Mouse (Mus musculus): ENCODE measurements around the gene Prss8. TPM values are rescaled to one million over a fixed set of nuclear protein-coding genes. Genes with fewer than 3 reads are reported as not detected.

Gene Prss8
- polyA plus RNA-seq, 1 experiment from 2014 or later: 0.20 TPM

DNA sequence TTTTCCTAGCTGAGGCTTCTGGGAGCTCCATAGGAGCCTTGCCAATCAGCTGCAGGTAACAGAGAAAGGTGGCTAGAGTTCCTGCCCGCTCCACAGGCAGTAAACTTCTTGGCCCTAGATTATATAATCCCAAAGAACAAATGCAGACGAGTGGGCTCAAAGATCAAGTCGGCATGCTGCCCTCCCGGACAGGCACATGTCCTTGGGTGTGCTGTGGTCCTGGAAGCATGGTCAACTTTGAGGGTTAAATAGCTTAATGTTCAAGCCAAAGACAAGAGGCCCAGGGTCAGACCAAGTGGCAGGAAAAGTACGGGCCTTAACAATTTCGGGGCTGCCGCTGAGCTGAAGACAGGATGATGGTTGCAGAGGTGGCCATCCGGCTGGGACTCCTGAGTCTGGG is 3.8 kb downstream of the Prss8 start:
- Histone ChIP-seq H3K4me3 (replicated peaks) (no peak overlapping the region), H3K27ac (no peak overlapping the region), H3K27me3 (peaks cover 30% of the 10 kb centered on the region), H3K4me2 (replicated peaks) (no peak overlapping the region), H3K36me3 (peaks cover 57% of the 10 kb centered on the region), H3K4me1 (replicated peaks) (no peaks in the 10 kb centered on the region), H3K9ac (replicated peaks) (no peak overlapping the region), H3K9me3 (no peaks in the 10 kb centered on the region)
- ATAC-seq: no peak
- 88% methylated on average over 8 of the region's 8 CpGs for WGBS

DNA sequence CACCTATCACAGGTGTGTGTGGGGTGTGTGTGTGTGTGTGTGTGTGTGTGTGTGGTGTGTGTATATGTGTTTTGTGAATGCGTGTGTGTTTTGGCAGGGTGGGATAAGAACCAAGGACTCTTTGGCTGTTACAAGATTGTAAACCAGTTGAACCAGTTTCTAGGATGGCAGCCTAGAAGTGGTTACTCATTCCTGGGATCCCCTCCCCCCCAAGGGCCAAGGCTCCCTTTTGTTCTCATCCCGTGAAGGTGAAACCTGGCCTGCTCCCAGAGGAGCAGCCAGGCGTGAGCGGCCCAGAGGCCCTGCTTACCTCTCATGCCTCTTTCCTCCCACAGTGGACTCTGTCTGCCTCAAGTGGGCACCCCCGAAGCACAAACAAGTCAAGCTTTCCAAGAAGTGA is 4.7 kb downstream of the Prss8 start:
- no peak overlapping the region for H3K4me2 ChIP-seq (replicated peaks)
- WGBS: 66% methylated on average over 5 of the region's 5 CpGs
- no peak overlapping the region for H3K4me3 ChIP-seq (replicated peaks)
- no peaks in the 10 kb centered on the region for H3K4me1 ChIP-seq (replicated peaks)
- H3K27me3 ChIP-seq: peaks cover 25% of the 10 kb centered on the region
- no peak overlapping the region for H3K27ac ChIP-seq
- ATAC-seq: no peak
- H3K9me3 ChIP-seq: no peaks in the 10 kb centered on the region
- H3K36me3 ChIP-seq: peaks cover 62% of the 10 kb centered on the region
- no peak overlapping the region for H3K9ac ChIP-seq (replicated peaks)

DNA sequence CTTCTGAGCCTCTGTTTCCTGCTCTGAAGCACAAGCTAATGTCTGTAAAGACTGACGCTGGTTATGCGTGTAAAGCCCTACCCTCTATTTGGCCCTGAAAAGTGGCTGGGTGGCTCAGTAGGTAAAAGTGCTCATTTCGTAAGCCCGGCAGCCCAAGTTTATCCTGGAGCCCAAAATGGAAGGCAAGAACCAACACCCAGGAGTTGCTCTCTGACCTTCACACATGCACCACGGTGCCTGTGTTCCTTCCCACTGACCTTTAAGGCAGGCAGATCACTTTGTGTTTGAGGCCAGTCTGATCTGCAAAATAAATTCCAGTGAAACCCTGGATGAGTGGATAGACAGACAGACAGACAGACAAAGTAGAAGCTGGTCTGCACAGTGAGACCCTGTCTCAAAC is 6.2 kb downstream of the Prss8 start:
- Histone ChIP-seq H3K4me2 (replicated peaks) (no peak overlapping the region), H3K4me3 (replicated peaks) (no peak overlapping the region), H3K27me3 (peaks cover 11% of the 10 kb centered on the region), H3K4me1 (replicated peaks) (no peaks in the 10 kb centered on the region), H3K9me3 (no peaks in the 10 kb centered on the region), H3K27ac (no peak overlapping the region), H3K9ac (replicated peaks) (no peak overlapping the region), H3K36me3 (peaks cover 76% of the 10 kb centered on the region)
- 92% methylated on average over 5 of the region's 5 CpGs for WGBS
- ATAC-seq: no peak

GRCm38 (mm10) chr7:127922451-127923275 is 7.2 kb downstream of the Prss8 start:
- Histone ChIP-seq H3K27ac (no peak overlapping the region), H3K27me3 (peaks cover under 1% of the 10 kb centered on the region), H3K4me2 (replicated peaks) (no peak overlapping the region), H3K4me1 (replicated peaks) (no peaks in the 10 kb centered on the region), H3K4me3 (replicated peaks) (no peak overlapping the region), H3K9me3 (no peaks in the 10 kb centered on the region), H3K36me3 (peaks cover 82% of the 10 kb centered on the region), H3K9ac (replicated peaks) (no peak overlapping the region)
- 87% methylated on average over 6 of the region's 6 CpGs for WGBS
- no peak for ATAC-seq

- Histone ChIP-seq H3K9ac (replicated peaks) (no peak overlapping the region), H3K27me3 (no peaks in the 10 kb centered on the region), H3K4me3 (replicated peaks) (no peak overlapping the region), H3K9me3 (no peaks in the 10 kb centered on the region), H3K4me2 (replicated peaks) (no peak overlapping the region), H3K4me1 (replicated peaks) (no peaks in the 10 kb centered on the region), H3K36me3 (peaks cover 82% of the 10 kb centered on the region), H3K27ac (no peak overlapping the region)
- WGBS: 63% methylated on average over 8 of the region's 8 CpGs
- no peak for ATAC-seq
Measured at GRCm38 (mm10) chr7:127921516-127921915, 8.4 kb downstream of the Prss8 start.

DNA sequence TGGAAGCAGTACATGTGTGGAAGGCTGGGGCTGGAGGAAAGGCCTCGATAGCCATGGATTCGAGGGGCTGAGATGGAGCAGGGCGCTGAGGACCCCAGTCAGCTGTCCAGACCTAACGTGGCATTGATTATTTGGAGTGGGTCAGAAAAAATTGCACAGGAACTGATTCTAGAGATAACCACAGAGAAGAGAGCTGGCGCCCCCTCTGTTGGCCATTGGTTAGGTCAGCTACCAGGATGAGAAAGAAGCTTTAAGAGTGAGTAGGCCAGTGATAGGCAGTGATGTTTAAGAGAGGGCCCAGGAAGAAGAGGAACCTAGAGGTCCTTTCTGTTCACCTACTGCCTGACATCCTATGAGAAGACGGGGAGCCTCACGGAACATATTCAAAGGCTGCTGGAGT is 10.6 kb downstream of the Prss8 start:
- no peaks in the 10 kb centered on the region for H3K9me3 ChIP-seq
- no peak overlapping the region for H3K4me3 ChIP-seq (replicated peaks)
- H3K27ac ChIP-seq: no peak overlapping the region
- no peak for ATAC-seq
- H3K9ac ChIP-seq (replicated peaks): no peak overlapping the region
- no peak overlapping the region for H3K4me2 ChIP-seq (replicated peaks)
- H3K4me1 ChIP-seq (replicated peaks): no peaks in the 10 kb centered on the region
- peaks cover 77% of the 10 kb centered on the region for H3K36me3 ChIP-seq
- 85% methylated on average over 7 of the region's 7 CpGs for WGBS
- H3K27me3 ChIP-seq: no peaks in the 10 kb centered on the region

DNA sequence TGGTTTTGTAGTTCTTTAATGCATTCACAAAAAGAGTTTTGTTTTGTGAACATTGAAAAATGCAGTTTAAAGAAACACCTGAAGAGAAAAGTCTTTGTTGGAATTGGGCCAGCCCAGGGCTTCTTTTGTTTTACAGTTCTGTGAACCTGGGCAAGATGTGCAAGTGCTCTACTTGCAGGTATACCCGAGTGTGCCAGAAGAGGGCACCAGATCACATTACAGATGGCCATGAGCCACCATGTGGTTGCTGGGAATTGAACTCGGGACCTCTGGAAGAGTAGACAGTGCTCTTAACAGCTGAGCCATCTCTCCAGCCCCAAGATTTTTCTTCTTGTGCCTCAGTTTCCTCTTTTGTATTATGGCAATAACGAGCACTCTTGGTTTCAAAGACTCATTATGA is 11.7 kb downstream of the Prss8 start:
- peaks cover 3% of the 10 kb centered on the region for H3K4me1 ChIP-seq (replicated peaks)
- H3K36me3 ChIP-seq: peaks cover 66% of the 10 kb centered on the region
- no peaks in the 10 kb centered on the region for H3K9me3 ChIP-seq
- no peak overlapping the region for H3K9ac ChIP-seq (replicated peaks)
- no peak for ATAC-seq
- H3K4me3 ChIP-seq (replicated peaks): no peak overlapping the region
- no peaks in the 10 kb centered on the region for H3K27me3 ChIP-seq
- H3K4me2 ChIP-seq (replicated peaks): no peak overlapping the region
- no peak overlapping the region for H3K27ac ChIP-seq
- WGBS: 55% methylated on average over 3 of the region's 3 CpGs

DNA sequence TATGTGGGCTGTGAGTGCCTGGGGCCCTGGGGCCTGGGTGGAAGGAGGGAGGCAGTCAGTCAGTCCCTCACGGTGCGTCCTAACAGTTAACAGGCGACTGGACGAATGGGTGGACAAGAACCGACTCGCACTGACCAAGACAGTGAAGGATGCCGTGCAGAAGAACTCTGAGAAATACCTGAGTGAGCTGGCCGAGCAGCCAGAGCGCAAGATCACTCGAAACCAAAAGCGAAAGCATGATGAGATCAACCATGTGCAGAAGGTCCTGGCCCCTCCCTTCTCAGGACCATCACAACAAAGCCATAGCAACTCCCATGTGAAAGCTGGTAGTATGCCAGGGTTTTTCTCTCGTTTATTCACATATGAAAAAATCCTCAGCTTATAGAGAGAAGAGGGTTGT is 14.6 kb downstream of the Prss8 start:
- Histone ChIP-seq H3K27ac (no peak overlapping the region), H3K4me3 (replicated peaks) (no peak overlapping the region), H3K27me3 (no peaks in the 10 kb centered on the region), H3K9ac (replicated peaks) (no peak overlapping the region), H3K36me3 (peaks cover 47% of the 10 kb centered on the region), H3K4me2 (replicated peaks) (no peak overlapping the region), H3K4me1 (replicated peaks) (peaks cover 13% of the 10 kb centered on the region), H3K9me3 (no peaks in the 10 kb centered on the region)
- WGBS: 92% methylated on average over 12 of the region's 12 CpGs
- ATAC-seq: no peak

- peak overlapping the region; percentile 77 for H3K4me2 ChIP-seq (replicated peaks)
- H3K9me3 ChIP-seq: no peaks in the 10 kb centered on the region
- no peaks in the 10 kb centered on the region for H3K27me3 ChIP-seq
- H3K27ac ChIP-seq: peak overlapping the region; percentile 84; the same call in 1 of the 2 replicates
- no peak for ATAC-seq
- peaks cover 13% of the 10 kb centered on the region for H3K4me1 ChIP-seq (replicated peaks)
- WGBS: 33% methylated on average over 4 of the region's 4 CpGs
- H3K4me3 ChIP-seq (replicated peaks): peak overlapping the region; percentile 87
- peak overlapping the region; percentile 78 for H3K9ac ChIP-seq (replicated peaks)
- H3K36me3 ChIP-seq: peaks cover 48% of the 10 kb centered on the region
Measured at GRCm38 (mm10) chr7:127912938-127913337, 17.0 kb downstream of the Prss8 start.

- ATAC-seq: peak; percentile 96
- Histone ChIP-seq H3K4me1 (replicated peaks) (peaks cover 13% of the 10 kb centered on the region), H3K9me3 (no peaks in the 10 kb centered on the region), H3K36me3 (peaks cover 50% of the 10 kb centered on the region), H3K4me3 (replicated peaks) (peak within 1 kb of the TSS; percentile 87), H3K27ac (peak within 1 kb of the TSS; percentile 84), H3K4me2 (replicated peaks) (peak within 1 kb of the TSS; percentile 77), H3K9ac (replicated peaks) (peak within 1 kb of the TSS; percentile 78), H3K27me3 (no peaks in the 10 kb centered on the region)
- 1% methylated on average over 40 of the region's 40 CpGs for WGBS
Measured at GRCm38 (mm10) chr7:127912190-127912871, 17.6 kb downstream of the Prss8 start, which contains the start of gene Kat8. TSS of gene Kat8 (plus strand) at chr7:127912516.

- H3K4me3 ChIP-seq (replicated peaks): no peak overlapping the region
- no peak overlapping the region for H3K4me2 ChIP-seq (replicated peaks)
- H3K27ac ChIP-seq: no peak overlapping the region
- peaks cover 44% of the 10 kb centered on the region for H3K36me3 ChIP-seq
- H3K4me1 ChIP-seq (replicated peaks): peaks cover 31% of the 10 kb centered on the region
- 94% methylated on average over 4 of the region's 4 CpGs for WGBS
- no peaks in the 10 kb centered on the region for H3K27me3 ChIP-seq
- H3K9ac ChIP-seq (replicated peaks): no peak overlapping the region
- ATAC-seq: no peak
- H3K9me3 ChIP-seq: no peaks in the 10 kb centered on the region
Measured at GRCm38 (mm10) chr7:127908656-127909055, 21.2 kb downstream of the Prss8 start.

DNA sequence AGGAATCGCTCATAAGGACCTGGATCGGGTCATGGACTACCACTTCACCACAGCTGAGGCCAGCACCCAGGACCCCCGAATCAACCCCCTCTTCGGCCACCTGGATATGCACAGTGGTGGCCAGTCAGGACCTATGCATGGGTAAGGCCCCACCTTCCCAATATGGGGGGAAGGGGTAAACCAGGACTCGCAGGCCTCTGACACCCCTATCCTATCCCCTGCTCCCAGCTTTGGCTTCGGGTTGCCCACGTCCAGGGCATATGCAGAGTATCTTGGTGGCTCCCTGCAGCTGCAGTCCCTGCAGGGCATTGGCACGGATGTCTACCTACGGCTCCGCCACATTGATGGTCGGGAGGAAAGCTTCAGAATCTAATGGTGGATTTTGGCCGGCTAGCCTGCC is 22.0 kb downstream of the Prss8 start:
- peaks cover 44% of the 10 kb centered on the region for H3K36me3 ChIP-seq
- no peaks in the 10 kb centered on the region for H3K9me3 ChIP-seq
- no peak overlapping the region for H3K9ac ChIP-seq (replicated peaks)
- no peak overlapping the region for H3K4me2 ChIP-seq (replicated peaks)
- no peak overlapping the region for H3K4me3 ChIP-seq (replicated peaks)
- peaks cover 26% of the 10 kb centered on the region for H3K4me1 ChIP-seq (replicated peaks)
- H3K27me3 ChIP-seq: no peaks in the 10 kb centered on the region
- ATAC-seq: no peak
- WGBS: 96% methylated on average over 12 of the region's 12 CpGs
- H3K27ac ChIP-seq: no peak overlapping the region
